Mouse (Mus musculus): ENCODE results near the gene Elovl6.

- no peak for TF ChIP-seq ZNF384 (IDR thresholded peaks at IDR 0.05; ENCODE audit: low read depth, low read length)
- no peak for TF ChIP-seq MAFK (IDR thresholded peaks at IDR 0.05; ENCODE audit: insufficient read depth, low read depth, low read length)
- TF ChIP-seq HCFC1 (IDR thresholded peaks at IDR 0.05; ENCODE audit: borderline replicate concordance, insufficient read depth, low read length): no peak
- no peak for TF ChIP-seq CHD2 (IDR thresholded peaks at IDR 0.05; ENCODE audit: low read depth, low read length)
Measured at GRCm38 (mm10) chr3:129560068-129560467, 27.9 kb downstream of the Elovl6 start.
